ENCODE assay signal across 8 mouse cellular contexts in genomic region chrX:48318194-48318593, GRCm38 (mm10). TPM values are rescaled to one million over a fixed set of nuclear protein-coding genes. Genes with fewer than 3 reads are reported as not detected.
DNase-seq lines count a peak whose midpoint lies in the region; ATAC-seq and TF ChIP-seq lines count a peak whose summit lies in the region.

No protein-coding gene starts in this region.

- TF ChIP-seq CTCF in bone marrow, adult 2 months (IDR thresholded peaks at IDR 0.05; ENCODE audit: control insufficient read depth, insufficient read depth, low read length): no peak

- peaks cover 2% of the 10 kb centered on the region; the same call in 1 of the 2 replicates for H3K4me1 ChIP-seq in bone marrow, adult 2 months (ENCODE audit: control insufficient read depth, insufficient read depth, low read length)
- H3K4me1 ChIP-seq in liver, embryonic 16.5 days (ENCODE audit: control insufficient read depth, low read depth, low read length): peaks cover 29% of the 10 kb centered on the region
- H3K4me1 ChIP-seq in neural tube, embryonic 15.5 days: peaks cover 4% of the 10 kb centered on the region; the same call in 1 of the 2 replicates

- peak overlapping the region; percentile 37; the same call in 1 of the 2 replicates for H3K4me2 ChIP-seq in liver, embryonic 16.5 days (ENCODE audit: low read depth, low read length)
- no peak overlapping the region for H3K4me2 ChIP-seq in neural tube, embryonic 15.5 days

- no peaks in the 10 kb centered on the region for H3K9me3 ChIP-seq in liver, embryonic 16.5 days (replicated peaks; ENCODE audit: control insufficient read depth, low read length)
- no peaks in the 10 kb centered on the region for H3K9me3 ChIP-seq in neural tube, embryonic 15.5 days (replicated peaks)

- WGBS in bone marrow, adult 2 months: 7% methylated on average over 9 of the region's 9 CpGs
- WGBS in liver, embryonic 16.5 days (ENCODE audit: insufficient replicate concordance): 11% methylated on average over 9 of the region's 9 CpGs
- 32% methylated on average over 9 of the region's 9 CpGs for WGBS in neural tube, embryonic 15.5 days

- intact Hi-C loops in left cerebral cortex, postnatal 14 days (cut with DNase I): no loop called here

- H3K9ac ChIP-seq in liver, embryonic 16.5 days (ENCODE audit: low read depth, low read length): no peak overlapping the region
- no peak overlapping the region for H3K9ac ChIP-seq in neural tube, embryonic 15.5 days (replicated peaks)

- peak; percentile 26; the same call in 1 of the 2 replicates for TF ChIP-seq POLR2A in bone marrow, adult 2 months (IDR thresholded peaks at IDR 0.05; ENCODE audit: borderline replicate concordance, control insufficient read depth, low read depth, low read length)

- no peaks in the 10 kb centered on the region for H3K36me3 ChIP-seq in liver, embryonic 16.5 days (ENCODE audit: control insufficient read depth, insufficient read depth)
- H3K36me3 ChIP-seq in neural tube, embryonic 15.5 days: no peaks in the 10 kb centered on the region

- H3K4me3 ChIP-seq in bone marrow, adult 2 months (replicated peaks; ENCODE audit: control insufficient read depth, low read depth, low read length): peak overlapping the region; percentile 18
- 0 out of 2 replicates have a peak overlapping the region, but pooled peaks have one; percentile 2 for H3K4me3 ChIP-seq in liver, embryonic 16.5 days (ENCODE audit: low read depth, low read length)
- no peak overlapping the region for H3K4me3 ChIP-seq in neural tube, embryonic 15.5 days (replicated peaks)

- H3K27me3 ChIP-seq in liver, embryonic 16.5 days (ENCODE audit: control insufficient read depth, insufficient read depth, low read depth, low read length): no peaks in the 10 kb centered on the region
- peaks cover 9% of the 10 kb centered on the region; the same call in 1 of the 2 replicates for H3K27me3 ChIP-seq in neural tube, embryonic 15.5 days (replicated peaks)

- peak overlapping the region; percentile 5 for H3K27ac ChIP-seq in bone marrow, adult 2 months (ENCODE audit: control insufficient read depth, insufficient read depth, low read depth, low read length, poor library complexity)
- H3K27ac ChIP-seq in liver, embryonic 16.5 days (ENCODE audit: low read length): no peak overlapping the region; the same call in 1 of the 2 replicates
- no peak overlapping the region for H3K27ac ChIP-seq in neural tube, embryonic 15.5 days (replicated peaks)

- ATAC-seq in liver, embryonic 16.5 days (ENCODE audit: low read depth): peak; percentile 56
- no peak for ATAC-seq in neural tube, embryonic 15.5 days (ENCODE audit: low FRiP score)

- DNase-seq in embryo, embryonic 9.5 days (ENCODE audit: extremely low spot score): peak; percentile 1
- no peak for DNase-seq in embryo, embryonic 10 days (ENCODE audit: low spot score)
- DNase-seq in spleen, postnatal 4 days (ENCODE audit: low spot score in 2 of 2): peak; percentile 57 to 74
- DNase-seq in right cerebral cortex, postnatal 14 days: no peak
- no peak for DNase-seq in left cerebral cortex, postnatal 14 days (ENCODE audit: low spot score in 2 of 2)

RNA-seq across cellular contexts. Expression of gene Bcorl1, which starts 23.0 kb away (rescaled TPM):
- polyA plus RNA-seq in bone marrow, adult 2 months (2011; ENCODE audit: insufficient read depth, insufficient read length, low replicate concordance, missing spikeins): 15.3 and 27.3 TPM in 2 replicates
- 2.7 and 3.2 TPM in 2 replicates for polyA plus RNA-seq in liver, embryonic 16.5 days (2015; fragmentation: Nextera tagmentation; extraction: Ambion mirVana)
- 10 to 100 TPM; 18.0 to 19.3 TPM for total RNA-seq in left cerebral cortex, postnatal 14 days (2021)
- polyA plus RNA-seq in neural tube, embryonic 15.5 days (2015; fragmentation: Nextera tagmentation; extraction: Ambion mirVana): 5.1 and 7.2 TPM in 2 replicates

Comparison
In these comparisons a context has a peak if more than half of its experiments do, and no peak if none do; other contexts are left out.
1. DNase-seq: peak in embryo, embryonic 9.5 days (single experiment) and spleen, postnatal 4 days (2 of 2); none in embryo, embryonic 10 days (single experiment), right cerebral cortex, postnatal 14 days (single experiment) and left cerebral cortex, postnatal 14 days (0 of 2).